Mouse (Mus musculus): Measurements from ENCODE around the gene Pam16. TPM values are rescaled to one million over a fixed set of nuclear protein-coding genes. Genes with fewer than 3 reads are reported as not detected.
A peak's percentile ranks its signal among the peaks of the same experiment; 100 is the strongest.

Pam16 gene
- polyA plus RNA-seq (2015; fragmentation: Nextera tagmentation; extraction: Ambion mirVana) = 47.9 and 75.3 TPM in 2 replicates

DNA sequence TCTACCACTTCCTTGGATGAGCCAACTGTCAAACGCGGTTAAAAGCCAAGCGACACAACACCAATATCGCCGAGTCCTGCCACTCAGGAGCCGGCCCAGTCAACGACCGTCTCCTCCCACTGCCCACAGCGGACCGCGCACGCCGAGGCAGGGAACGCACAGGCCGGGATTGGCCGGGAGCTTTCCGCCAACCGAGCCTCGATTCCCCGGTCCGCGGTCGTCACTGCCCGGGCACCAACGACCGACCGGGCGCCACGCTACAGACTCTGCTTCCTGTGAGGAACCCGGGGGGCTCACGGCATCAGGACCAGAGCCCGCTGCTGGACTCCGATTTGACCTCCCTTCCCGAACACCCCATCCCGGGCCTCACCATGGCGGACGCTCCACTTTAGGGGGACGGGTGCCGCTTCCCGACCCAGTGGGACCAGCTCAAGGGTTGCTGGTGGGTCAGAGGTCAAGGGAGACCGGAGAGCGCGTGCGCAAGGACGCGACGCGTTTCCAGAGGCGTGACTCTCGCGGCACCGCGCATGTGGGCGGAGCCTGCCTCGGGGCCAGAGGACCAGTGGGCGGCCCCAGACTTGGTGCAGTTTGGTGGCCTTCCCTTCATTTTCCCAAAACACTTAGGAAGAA is at the start of gene Pam16:
Pam16 (minus strand) TSS at position 508 of the 630 bp plus-strand sequence.
- ATAC-seq (ENCODE audit: insufficient read depth, low FRiP score) = peak; percentile 92
- under 1% methylated on average over 56 of the region's 56 CpGs for WGBS

DNA sequence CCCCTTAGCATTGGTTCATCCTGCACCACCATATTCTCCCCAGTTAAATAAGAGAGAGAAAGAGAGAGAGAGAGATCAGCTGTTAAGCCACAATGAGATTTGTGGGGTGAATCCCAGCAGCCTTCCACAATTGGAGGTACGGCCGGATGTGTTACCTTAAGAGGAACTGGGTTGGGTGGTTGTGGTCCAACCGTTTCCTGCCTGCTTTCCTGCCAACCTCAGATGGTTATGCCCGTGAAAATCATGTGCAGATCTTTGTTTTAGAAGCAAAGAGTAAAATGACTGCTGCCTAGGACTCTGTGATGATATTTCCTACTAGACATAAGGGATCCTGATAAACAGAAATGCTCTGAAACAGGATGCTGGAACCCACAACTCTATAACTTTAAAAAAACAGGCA is 49.3 kb upstream of the Pam16 start:
- Histone ChIP-seq H3K36me3 (ENCODE audit: control insufficient read depth, insufficient read depth, low read length) (0 out of 2 replicates have a peak, but pooled peaks cover 5% of the 10 kb centered on the region), H3K9me3 (replicated peaks; ENCODE audit: control insufficient read depth, low read length) (no peaks in the 10 kb centered on the region), H3K4me1 (ENCODE audit: control insufficient read depth, insufficient read depth, low read length) (peaks cover 7% of the 10 kb centered on the region), H3K4me3 (replicated peaks; ENCODE audit: low read length) (no peak overlapping the region), H3K9ac (ENCODE audit: low read length) (no peak overlapping the region), H3K4me2 (ENCODE audit: low read depth, low read length) (no peak overlapping the region), H3K27ac (ENCODE audit: low read length) (no peak overlapping the region), H3K27me3 (ENCODE audit: control insufficient read depth, insufficient read depth, low read length) (no peaks in the 10 kb centered on the region)
- WGBS = 77% methylated on average over 4 of the region's 4 CpGs
- no peak for ATAC-seq (ENCODE audit: insufficient read depth, low FRiP score)

More for the DNA sequence above, at the start of gene Pam16:
- H3K27me3 ChIP-seq (ENCODE audit: control insufficient read depth, insufficient read depth, low read length) = no peaks in the 10 kb centered on the region
- H3K4me2 ChIP-seq (ENCODE audit: low read depth, low read length) = peak within 1 kb of the TSS; percentile 78
- H3K9me3 ChIP-seq (replicated peaks; ENCODE audit: control insufficient read depth, low read length) = no peaks in the 10 kb centered on the region
- peaks cover 13% of the 10 kb centered on the region for H3K4me1 ChIP-seq (ENCODE audit: control insufficient read depth, insufficient read depth, low read length)
- H3K4me3 ChIP-seq (replicated peaks; ENCODE audit: low read length) = peak within 1 kb of the TSS; percentile 89
- peak within 1 kb of the TSS; percentile 92 for H3K9ac ChIP-seq (ENCODE audit: low read length)
- H3K36me3 ChIP-seq (ENCODE audit: control insufficient read depth, insufficient read depth, low read length) = no peaks in the 10 kb centered on the region
- H3K27ac ChIP-seq (ENCODE audit: low read length) = peak within 1 kb of the TSS; percentile 85

DNA sequence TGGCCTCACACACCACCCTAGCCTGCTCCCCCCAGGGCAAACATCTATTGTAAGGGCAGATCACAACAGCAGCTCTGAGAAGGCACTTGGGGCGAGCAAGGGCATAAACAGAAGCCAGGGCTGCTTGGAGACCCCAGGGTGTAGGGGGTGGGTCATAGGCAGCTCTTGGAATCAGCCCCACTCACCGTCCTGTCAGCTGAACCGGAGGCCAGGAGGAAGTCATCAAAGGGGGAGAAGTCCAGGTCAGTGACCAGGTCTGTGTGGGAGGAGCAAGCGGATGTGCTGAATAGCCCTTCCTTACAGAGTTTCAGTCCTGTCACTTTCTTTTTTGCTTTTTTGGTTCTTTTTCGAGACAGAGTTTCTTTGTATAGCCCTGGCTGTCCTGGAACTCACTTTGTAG is 45.5 kb upstream of the Pam16 start:
- peaks cover 2% of the 10 kb centered on the region; the same call in 1 of the 2 replicates for H3K36me3 ChIP-seq (ENCODE audit: control insufficient read depth, insufficient read depth, low read length)
- no peak overlapping the region for H3K4me2 ChIP-seq (ENCODE audit: low read depth, low read length)
- WGBS = 69% methylated on average over 5 of the region's 5 CpGs
- H3K4me1 ChIP-seq (ENCODE audit: control insufficient read depth, insufficient read depth, low read length) = no peaks in the 10 kb centered on the region
- ATAC-seq (ENCODE audit: insufficient read depth, low FRiP score) = no peak
- H3K27me3 ChIP-seq (ENCODE audit: control insufficient read depth, insufficient read depth, low read length) = no peaks in the 10 kb centered on the region
- H3K4me3 ChIP-seq (replicated peaks; ENCODE audit: low read length) = no peak overlapping the region
- H3K27ac ChIP-seq (ENCODE audit: low read length) = no peak overlapping the region
- H3K9me3 ChIP-seq (replicated peaks; ENCODE audit: control insufficient read depth, low read length) = no peaks in the 10 kb centered on the region
- H3K9ac ChIP-seq (ENCODE audit: low read length) = no peak overlapping the region

DNA sequence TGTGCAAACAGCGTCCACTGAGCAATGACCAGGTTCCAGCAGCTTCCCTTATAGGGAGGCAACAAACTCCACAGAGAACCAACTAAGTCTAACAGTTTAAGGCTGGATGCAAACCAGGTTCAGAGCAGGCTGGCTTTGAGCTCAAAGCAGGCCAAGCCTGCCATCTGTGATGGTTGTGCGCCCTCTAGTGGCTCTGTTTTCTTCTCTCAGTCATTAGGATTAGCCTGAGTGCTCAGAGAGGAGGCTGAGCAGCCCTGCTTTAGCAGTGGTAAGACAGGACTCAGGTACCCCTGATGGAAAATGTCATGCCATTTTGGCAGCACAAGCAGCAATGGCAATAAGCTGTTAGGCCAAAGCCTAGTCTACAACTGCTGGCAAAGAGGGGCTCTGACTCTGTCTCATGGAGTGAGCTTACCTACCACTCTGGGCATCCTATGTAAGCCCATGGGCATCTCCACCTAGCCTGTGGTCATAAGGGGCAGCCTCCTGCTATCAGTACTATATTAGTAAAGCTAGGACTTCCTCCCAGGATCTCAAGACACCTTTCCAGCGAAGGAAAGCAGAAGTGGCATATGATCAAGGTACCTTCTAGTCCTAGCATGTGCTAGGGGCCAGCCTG is 42.5 kb upstream of the Pam16 start:
- H3K27me3 ChIP-seq (ENCODE audit: control insufficient read depth, insufficient read depth, low read length) = no peaks in the 10 kb centered on the region
- H3K9me3 ChIP-seq (replicated peaks; ENCODE audit: control insufficient read depth, low read length) = no peaks in the 10 kb centered on the region
- H3K9ac ChIP-seq (ENCODE audit: low read length) = peak overlapping the region; percentile 13; the same call in 1 of the 2 replicates
- H3K4me1 ChIP-seq (ENCODE audit: control insufficient read depth, insufficient read depth, low read length) = no peaks in the 10 kb centered on the region
- 32% methylated on average over 3 of the region's 3 CpGs for WGBS
- ATAC-seq (ENCODE audit: insufficient read depth, low FRiP score) = peak; percentile 90; the same call in 1 of the 2 replicates
- H3K4me3 ChIP-seq (replicated peaks; ENCODE audit: low read length) = no peak overlapping the region
- H3K4me2 ChIP-seq (ENCODE audit: low read depth, low read length) = no peak overlapping the region
- peaks cover under 1% of the 10 kb centered on the region; the same call in 1 of the 2 replicates for H3K36me3 ChIP-seq (ENCODE audit: control insufficient read depth, insufficient read depth, low read length)
- no peak overlapping the region for H3K27ac ChIP-seq (ENCODE audit: low read length)

DNA sequence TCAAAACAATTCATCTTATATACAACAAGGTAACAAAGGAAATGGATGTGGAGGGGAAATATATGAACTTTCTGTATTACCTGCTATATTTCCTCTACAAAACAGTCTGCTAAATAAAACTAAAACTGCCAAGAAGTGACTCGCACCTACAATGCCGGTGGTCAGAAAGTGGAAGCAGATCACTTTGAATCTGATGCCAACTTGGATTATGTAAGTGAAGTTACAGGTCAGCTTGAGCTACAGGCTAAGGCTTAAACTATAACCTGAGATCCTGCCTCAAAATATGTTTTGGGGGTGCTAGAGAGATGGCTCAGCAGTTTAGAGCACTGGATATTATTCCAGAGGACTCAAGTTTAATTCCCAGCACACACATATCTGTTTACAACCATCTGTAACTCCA is 40.9 kb upstream of the Pam16 start:
- no peaks in the 10 kb centered on the region for H3K27me3 ChIP-seq (ENCODE audit: control insufficient read depth, insufficient read depth, low read length)
- no peak for ATAC-seq (ENCODE audit: insufficient read depth, low FRiP score)
- no peak overlapping the region for H3K4me2 ChIP-seq (ENCODE audit: low read depth, low read length)
- no peak overlapping the region for H3K27ac ChIP-seq (ENCODE audit: low read length)
- WGBS = 94% methylated on average over 2 of the region's 2 CpGs
- no peaks in the 10 kb centered on the region for H3K9me3 ChIP-seq (replicated peaks; ENCODE audit: control insufficient read depth, low read length)
- H3K36me3 ChIP-seq (ENCODE audit: control insufficient read depth, insufficient read depth, low read length) = no peaks in the 10 kb centered on the region; the same call in 1 of the 2 replicates
- H3K9ac ChIP-seq (ENCODE audit: low read length) = no peak overlapping the region
- H3K4me3 ChIP-seq (replicated peaks; ENCODE audit: low read length) = no peak overlapping the region
- no peaks in the 10 kb centered on the region for H3K4me1 ChIP-seq (ENCODE audit: control insufficient read depth, insufficient read depth, low read length)

DNA sequence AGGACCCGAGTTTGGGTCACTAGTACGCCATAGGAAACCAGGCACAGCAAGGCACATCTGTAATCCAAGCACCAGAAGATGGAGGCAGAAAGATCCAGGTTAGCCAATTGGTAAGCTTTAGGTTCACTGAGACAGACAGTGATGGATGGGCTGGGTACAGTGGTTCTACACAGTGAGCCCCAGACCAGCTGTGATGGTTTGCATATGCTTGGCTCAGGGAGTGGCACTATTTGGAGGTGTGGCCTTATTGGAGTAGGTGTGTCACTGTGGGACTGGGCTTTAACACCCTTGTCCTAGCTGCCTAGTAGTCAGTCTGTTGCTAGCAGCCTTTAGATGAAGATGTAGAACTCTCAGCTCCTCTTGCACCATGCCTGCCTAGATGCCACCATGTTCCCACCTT is 39.0 kb upstream of the Pam16 start:
- peaks cover 5% of the 10 kb centered on the region; the same call in 1 of the 2 replicates for H3K4me1 ChIP-seq (ENCODE audit: control insufficient read depth, insufficient read depth, low read length)
- H3K9me3 ChIP-seq (replicated peaks; ENCODE audit: control insufficient read depth, low read length) = no peaks in the 10 kb centered on the region
- 88% methylated on average over 2 of the region's 2 CpGs for WGBS
- H3K9ac ChIP-seq (ENCODE audit: low read length) = no peak overlapping the region
- H3K27me3 ChIP-seq (ENCODE audit: control insufficient read depth, insufficient read depth, low read length) = no peaks in the 10 kb centered on the region
- H3K4me3 ChIP-seq (replicated peaks; ENCODE audit: low read length) = no peak overlapping the region
- ATAC-seq (ENCODE audit: insufficient read depth, low FRiP score) = no peak
- no peak overlapping the region for H3K27ac ChIP-seq (ENCODE audit: low read length)
- H3K36me3 ChIP-seq (ENCODE audit: control insufficient read depth, insufficient read depth, low read length) = no peaks in the 10 kb centered on the region; the same call in 1 of the 2 replicates
- H3K4me2 ChIP-seq (ENCODE audit: low read depth, low read length) = no peak overlapping the region

DNA sequence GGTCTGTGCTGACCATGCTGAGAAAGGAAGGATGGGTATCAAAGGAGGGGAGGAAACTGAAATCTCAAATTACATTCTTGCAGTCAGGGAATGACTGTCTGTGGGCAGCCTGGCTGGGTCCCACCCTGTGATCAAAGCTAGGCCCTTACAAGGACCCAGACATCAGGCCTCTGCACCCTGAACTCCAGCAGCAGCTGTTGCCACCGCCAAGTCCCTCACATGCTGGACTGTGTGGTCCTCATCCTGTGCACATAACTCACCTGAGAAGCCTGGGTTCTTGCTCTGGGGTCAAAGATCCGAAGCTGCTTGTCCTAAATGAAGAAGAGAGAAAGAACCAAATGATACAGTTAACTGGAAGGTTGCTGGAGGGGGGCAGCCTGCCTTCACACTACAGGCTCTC is 36.8 kb upstream of the Pam16 start:
- no peak overlapping the region for H3K4me2 ChIP-seq (ENCODE audit: low read depth, low read length)
- 85% methylated on average over 2 of the region's 2 CpGs for WGBS
- no peak for ATAC-seq (ENCODE audit: insufficient read depth, low FRiP score)
- no peak overlapping the region for H3K4me3 ChIP-seq (replicated peaks; ENCODE audit: low read length)
- no peaks in the 10 kb centered on the region for H3K9me3 ChIP-seq (replicated peaks; ENCODE audit: control insufficient read depth, low read length)
- peaks cover 6% of the 10 kb centered on the region for H3K4me1 ChIP-seq (ENCODE audit: control insufficient read depth, insufficient read depth, low read length)
- no peaks in the 10 kb centered on the region for H3K36me3 ChIP-seq (ENCODE audit: control insufficient read depth, insufficient read depth, low read length)
- H3K27ac ChIP-seq (ENCODE audit: low read length) = no peak overlapping the region
- H3K27me3 ChIP-seq (ENCODE audit: control insufficient read depth, insufficient read depth, low read length) = no peaks in the 10 kb centered on the region
- no peak overlapping the region for H3K9ac ChIP-seq (ENCODE audit: low read length)

DNA sequence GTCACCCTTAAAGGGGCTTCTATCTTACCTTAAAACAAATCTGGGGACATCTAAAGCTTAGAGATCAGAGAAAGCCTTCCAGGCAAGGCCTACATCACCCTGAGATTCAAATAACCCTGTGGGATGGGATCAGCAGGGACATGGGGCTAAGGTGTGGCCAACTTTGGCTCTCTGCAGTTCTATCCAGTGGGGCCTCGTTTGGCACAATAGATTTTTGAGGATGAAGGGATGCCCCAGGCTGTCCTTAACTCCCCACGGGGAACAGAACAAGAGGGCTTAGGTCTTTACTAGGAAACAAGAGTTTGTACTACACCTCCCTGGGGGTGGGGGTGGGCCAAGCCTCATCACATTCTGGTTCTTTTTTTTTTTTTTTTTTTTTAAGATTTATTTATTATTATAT is 34.5 kb upstream of the Pam16 start:
- no peak overlapping the region for H3K4me3 ChIP-seq (replicated peaks; ENCODE audit: low read length)
- no peaks in the 10 kb centered on the region for H3K9me3 ChIP-seq (replicated peaks; ENCODE audit: control insufficient read depth, low read length)
- peak overlapping the region; percentile 29; the same call in 1 of the 2 replicates for H3K27ac ChIP-seq (ENCODE audit: low read length)
- no peaks in the 10 kb centered on the region for H3K27me3 ChIP-seq (ENCODE audit: control insufficient read depth, insufficient read depth, low read length)
- 32% methylated on average over 2 of the region's 2 CpGs for WGBS
- no peaks in the 10 kb centered on the region for H3K36me3 ChIP-seq (ENCODE audit: control insufficient read depth, insufficient read depth, low read length)
- H3K4me2 ChIP-seq (ENCODE audit: low read depth, low read length) = no peak overlapping the region
- 0 out of 2 replicates have a peak overlapping the region, but pooled peaks have one; percentile 1 for H3K9ac ChIP-seq (ENCODE audit: low read length)
- no peak for ATAC-seq (ENCODE audit: insufficient read depth, low FRiP score)
- H3K4me1 ChIP-seq (ENCODE audit: control insufficient read depth, insufficient read depth, low read length) = peaks cover 19% of the 10 kb centered on the region

DNA sequence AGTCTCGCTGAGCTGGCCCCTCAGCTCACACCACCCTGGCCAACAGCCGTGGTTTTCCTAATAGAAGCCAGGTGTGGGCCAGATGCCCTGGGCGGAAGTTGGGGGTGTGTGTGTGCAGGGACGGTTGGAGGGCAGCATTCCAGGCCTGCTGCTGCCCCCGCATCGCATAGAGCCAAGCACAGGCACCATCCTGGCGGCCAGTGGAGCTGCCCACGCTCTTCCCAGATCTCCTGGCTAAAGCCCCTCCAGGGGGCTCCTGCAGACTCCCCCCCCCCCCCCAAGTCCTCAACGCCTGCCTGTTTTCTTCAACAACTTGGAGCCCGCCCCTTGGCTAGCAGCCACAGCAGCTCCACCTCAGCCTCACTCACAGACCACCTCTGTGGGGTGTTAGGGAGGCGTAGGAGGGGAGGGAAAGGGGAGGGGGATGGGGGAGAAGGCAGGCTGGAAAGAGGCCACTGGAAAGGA is 34.0 kb upstream of the Pam16 start:
- peak overlapping the region; percentile 29; the same call in 1 of the 2 replicates for H3K27ac ChIP-seq (ENCODE audit: low read length)
- H3K4me3 ChIP-seq (replicated peaks; ENCODE audit: low read length) = no peak overlapping the region
- 34% methylated on average over 11 of the region's 11 CpGs for WGBS
- H3K9me3 ChIP-seq (replicated peaks; ENCODE audit: control insufficient read depth, low read length) = no peaks in the 10 kb centered on the region
- H3K27me3 ChIP-seq (ENCODE audit: control insufficient read depth, insufficient read depth, low read length) = no peaks in the 10 kb centered on the region
- no peak overlapping the region for H3K4me2 ChIP-seq (ENCODE audit: low read depth, low read length)
- no peaks in the 10 kb centered on the region for H3K36me3 ChIP-seq (ENCODE audit: control insufficient read depth, insufficient read depth, low read length)
- peaks cover 19% of the 10 kb centered on the region for H3K4me1 ChIP-seq (ENCODE audit: control insufficient read depth, insufficient read depth, low read length)
- ATAC-seq (ENCODE audit: insufficient read depth, low FRiP score) = peak; percentile 54
- 0 out of 2 replicates have a peak overlapping the region, but pooled peaks have one; percentile 1 for H3K9ac ChIP-seq (ENCODE audit: low read length)

All from stomach, embryonic 16.5 days (tissue).